Mouse (Mus musculus) urinary bladder, postnatal 4 days (tissue): ENCODE measurements at regions not wholly inside any gene's neighbourhood (a gene's known extent, or its start where the extent isn't known, plus 50 kb on each side); places are given as distances from the start of the nearest gene placed in this dataset.

Experiments used
- DNase-seq, 2 experiments: peaks; one replicate each; pipeline ENCODE4 v3.0.0; 2021 to 2022; ENCODE audit warnings: low spot score in 2 of 2

DNA sequence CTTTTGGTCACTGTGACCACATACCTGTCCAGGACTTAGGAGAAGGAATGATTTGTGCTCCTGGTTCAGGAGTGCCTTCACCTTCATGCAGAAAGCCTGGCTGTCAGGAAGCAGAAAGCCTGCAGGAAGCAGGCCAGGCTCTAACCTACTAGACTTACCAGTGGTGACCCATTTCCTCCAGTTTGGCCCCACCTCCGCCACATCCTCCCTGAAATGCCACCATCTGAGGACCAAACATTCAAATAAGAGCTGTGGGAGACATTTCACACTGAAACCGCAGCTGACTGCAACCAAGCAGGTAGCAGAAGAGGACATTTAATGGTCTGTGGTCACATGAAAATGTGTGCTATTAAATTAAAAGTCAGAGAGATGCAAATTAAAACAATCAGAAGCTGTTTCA is 50.3 kb upstream of the Armc2 start:
- DNase-seq: no peak
